Mouse (Mus musculus): Measurements from ENCODE around the gene Rnf152.

Rnf152 gene

DNA sequence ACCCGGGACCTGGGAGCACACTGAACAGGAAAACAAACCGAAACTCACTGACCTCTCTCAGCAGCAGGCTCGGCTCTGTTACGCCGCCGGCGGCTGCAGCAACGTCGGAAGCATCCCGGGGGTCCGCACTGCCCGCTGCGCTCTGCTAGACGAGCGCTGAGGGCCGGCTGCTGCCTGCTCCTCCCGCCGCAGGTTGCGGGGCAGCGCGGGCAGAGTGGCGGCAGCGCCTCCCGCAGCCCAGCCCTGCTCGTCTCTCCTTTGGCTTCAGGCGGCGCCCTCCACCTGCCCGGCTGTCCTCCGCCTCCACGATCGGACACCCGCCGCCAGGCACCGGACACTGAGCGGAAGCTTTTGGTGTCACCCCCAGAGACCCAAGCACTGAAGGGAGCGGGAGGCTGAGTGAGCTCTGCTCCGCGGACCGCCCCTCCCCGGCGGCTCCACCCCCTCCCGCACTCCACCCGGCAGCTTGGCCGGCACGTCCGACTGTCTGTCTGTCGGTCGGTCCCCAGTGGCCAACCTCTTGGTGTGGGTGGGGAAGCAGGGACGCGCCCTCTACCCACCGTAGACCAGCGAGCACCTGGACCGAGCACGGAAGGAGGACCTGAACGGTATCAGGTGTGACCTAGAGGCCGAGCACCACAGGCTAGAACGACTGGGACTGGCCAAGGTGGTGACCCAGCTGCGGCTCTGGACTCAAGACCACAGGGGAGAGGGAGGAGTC, at the start of gene Rnf152:
Gene Rnf152, minus strand, starts transcription at position 420 of the 721 bp plus-strand sequence.
- no peak for DNase-seq (ENCODE audit: low spot score)

GRCm38 (mm10) chr1:105402853-105403252, 46.3 kb upstream of the Rnf152 start:
- DNase-seq (ENCODE audit: low spot score): no peak

- DNase-seq (ENCODE audit: low spot score): no peak
Measured at GRCm38 (mm10) chr1:105384141-105384937, 27.8 kb upstream of the Rnf152 start.

GRCm38 (mm10) chr1:105377546-105377945, 21.0 kb upstream of the Rnf152 start:
- no peak for DNase-seq (ENCODE audit: low spot score)

- DNase-seq (ENCODE audit: low spot score): no peak
Measured at GRCm38 (mm10) chr1:105374618-105375017, 18.1 kb upstream of the Rnf152 start.

DNA sequence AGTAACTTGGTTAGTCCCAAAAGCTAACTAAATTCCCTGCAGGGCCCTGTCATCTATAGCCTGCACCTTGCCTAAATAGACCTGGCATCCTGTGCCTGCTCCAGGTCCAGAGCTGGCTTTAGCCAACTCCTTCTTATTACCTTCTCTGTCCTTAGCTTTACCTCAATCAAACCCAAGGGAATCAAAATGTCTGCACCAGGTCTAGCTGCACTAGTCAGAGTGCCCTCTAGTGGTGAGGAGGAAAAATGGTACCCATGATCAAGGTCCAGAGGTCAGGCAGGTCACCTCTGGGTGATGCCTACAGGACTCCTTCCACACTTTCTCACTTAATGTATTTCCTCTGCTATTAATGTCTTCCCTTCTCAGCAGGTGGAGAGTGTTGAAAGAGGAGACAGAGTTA, 6.2 kb upstream of the Rnf152 start:
- DNase-seq (ENCODE audit: low spot score): no peak

GRCm38 (mm10) chr1:105358896-105359295, 2.4 kb upstream of the Rnf152 start:
- no peak for DNase-seq (ENCODE audit: low spot score)

GRCm38 (mm10) chr1:105355910-105356290, 610 bp downstream of the Rnf152 start:
- no peak for DNase-seq (ENCODE audit: low spot score)

DNA sequence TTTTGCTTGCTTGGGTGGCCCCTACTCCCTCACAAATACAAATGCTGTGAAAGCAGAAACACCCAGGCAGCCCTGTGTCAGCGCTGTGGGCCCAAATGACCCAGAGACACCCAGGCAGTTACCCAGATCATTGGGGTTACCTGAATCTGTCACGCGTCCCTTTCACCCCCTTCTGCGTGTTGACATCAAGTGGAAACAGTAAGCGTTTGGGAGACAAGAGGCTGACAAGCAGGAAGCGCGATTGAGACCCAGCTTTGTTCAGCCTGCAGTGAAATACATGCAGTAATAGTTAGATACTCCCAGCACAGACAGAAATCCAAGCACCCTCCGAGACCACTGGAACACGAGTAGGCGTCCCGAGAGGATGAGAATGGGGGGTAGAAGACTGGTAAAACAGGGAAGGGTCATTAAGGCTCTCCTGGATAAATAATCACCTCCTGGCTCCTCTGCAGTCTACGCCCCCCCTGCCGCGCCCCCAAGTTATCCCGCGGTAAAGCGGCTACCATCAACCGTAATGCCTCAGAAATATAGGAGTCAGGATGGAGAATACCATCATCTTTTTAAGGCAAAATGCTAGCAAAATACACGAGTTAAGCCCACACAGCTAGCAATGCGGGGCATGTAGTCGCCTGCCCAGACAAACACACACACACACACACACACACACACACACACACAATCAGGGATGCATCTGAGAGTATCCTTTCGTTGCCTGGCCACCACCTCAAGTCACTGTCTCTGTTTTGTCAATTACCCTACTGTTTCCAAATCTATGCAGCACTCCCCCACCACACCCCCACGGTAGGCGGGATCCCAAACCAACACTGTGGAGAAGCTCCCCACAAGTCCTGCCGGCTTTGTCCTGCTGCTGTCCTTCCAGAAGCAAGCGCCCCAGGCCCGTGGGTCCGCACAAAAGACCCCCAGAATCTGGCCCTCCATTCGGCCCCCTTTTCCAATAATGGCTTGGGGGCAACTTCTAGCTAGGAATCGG, 1.3 kb downstream of the Rnf152 start:
- DNase-seq (ENCODE audit: low spot score): no peak

DNA sequence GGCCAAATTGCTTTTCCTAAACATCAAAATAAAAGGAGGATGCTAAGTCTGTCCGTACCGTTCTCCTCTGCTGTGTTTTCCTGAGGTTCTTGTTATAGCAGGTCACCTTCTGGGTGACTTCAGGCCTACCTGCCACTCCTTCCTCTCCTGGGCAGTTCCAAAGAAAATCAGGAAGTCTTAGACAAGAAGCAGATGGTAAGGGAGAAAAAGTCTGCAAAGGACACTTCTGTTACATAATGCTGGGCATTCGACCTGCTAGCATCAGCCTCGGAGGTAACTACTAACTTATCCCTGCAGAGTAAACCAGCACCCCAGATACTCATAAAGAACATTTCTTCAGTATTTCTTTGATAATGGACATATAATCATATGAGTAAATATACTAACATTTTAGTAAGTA, 4.7 kb downstream of the Rnf152 start:
- no peak for DNase-seq (ENCODE audit: low spot score)

- DNase-seq (ENCODE audit: low spot score): no peak
Measured at GRCm38 (mm10) chr1:105342305-105342704, 14.2 kb downstream of the Rnf152 start.

DNA sequence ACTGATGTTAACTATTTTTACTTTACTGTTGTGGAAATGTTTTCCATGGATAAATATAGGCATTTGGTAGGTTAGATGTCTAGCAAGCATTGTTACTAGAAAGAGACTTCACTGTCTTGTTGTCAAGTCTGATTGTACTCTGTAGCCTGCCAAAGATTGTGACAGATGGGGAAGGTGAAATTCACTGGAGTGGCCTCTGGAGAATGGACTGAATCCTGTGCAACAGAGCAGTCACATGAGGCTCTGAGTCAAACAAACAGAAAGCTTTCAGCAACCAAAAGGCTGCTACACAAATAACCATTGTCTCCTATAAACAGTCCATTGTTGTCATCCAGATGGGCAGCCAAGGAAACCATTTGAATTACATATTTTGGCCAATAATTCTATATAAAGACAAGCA, 15.6 kb downstream of the Rnf152 start:
- DNase-seq (ENCODE audit: low spot score): no peak

DNA sequence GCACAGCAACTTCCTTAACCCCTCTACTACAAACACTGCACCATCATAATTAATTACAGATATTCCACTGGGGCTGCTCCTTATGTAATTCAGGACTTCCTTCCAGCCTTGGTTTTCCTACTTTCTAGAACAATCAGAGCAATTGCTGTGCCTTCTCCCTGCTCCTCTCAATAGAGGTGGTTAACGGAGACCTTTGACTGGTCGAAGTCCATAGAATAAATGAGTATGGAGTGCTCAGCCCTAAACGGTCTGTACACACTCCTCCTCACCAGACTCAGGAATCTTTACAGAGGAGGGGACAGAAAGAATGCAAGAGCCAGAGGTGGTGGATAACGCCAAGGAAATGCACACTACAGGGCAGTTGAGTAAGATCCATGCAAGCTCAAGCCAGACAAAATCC, 19.1 kb downstream of the Rnf152 start:
- DNase-seq (ENCODE audit: low spot score): no peak

GRCm38 (mm10) chr1:105336096-105336495, 20.4 kb downstream of the Rnf152 start:
- no peak for DNase-seq (ENCODE audit: low spot score)

DNA sequence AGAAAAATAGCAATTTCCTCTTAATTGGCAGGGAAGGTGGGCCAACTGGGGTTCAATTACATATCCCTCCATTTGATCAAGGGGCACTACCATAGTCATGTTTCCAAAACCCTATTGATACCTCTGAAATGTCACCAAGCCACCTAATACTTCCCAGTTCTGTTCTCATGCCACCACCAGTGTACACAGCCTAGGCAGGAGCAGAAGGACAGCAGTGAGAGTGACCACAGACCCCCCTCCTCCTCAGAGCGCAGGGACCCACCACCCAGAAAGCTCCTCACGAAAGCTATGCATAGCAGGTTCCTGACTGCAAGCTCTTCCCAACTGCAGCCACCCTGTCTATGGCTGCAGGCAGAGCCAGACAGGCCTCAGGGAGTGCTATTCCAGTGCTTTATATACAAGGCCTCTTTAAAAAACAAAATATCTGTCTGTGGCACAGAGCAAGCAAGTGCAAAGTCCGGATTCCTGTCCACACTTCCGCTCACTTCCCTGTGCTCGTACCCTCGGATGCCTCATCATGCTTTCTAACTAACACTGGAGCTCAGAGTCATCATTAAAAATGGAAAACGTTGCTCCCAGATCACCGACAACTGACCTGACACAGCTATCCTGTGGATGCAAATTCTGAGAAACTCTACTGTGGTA, 24.3 kb downstream of the Rnf152 start:
- no peak for DNase-seq (ENCODE audit: low spot score)

DNA sequence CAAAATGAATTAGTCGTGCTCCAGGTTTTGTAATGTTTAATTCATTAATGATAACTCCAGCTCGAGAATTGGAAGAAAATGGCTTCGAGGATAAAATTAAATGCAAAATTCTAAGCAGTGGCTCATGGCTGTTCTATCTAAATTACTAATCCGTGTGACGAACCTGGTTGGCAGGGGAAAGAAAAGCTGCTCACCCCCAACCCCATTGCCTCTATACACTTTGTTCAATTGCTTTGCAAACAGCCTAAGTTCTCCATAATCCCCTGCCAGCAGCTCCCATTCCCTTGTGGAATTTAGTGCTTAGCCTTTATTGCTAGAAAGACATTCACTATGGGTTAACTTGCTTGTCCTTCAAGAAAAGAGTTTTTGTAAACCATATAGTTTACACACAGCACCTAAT, 24.9 kb downstream of the Rnf152 start:
- no peak for DNase-seq (ENCODE audit: low spot score)

GRCm38 (mm10) chr1:105330581-105331320, 25.8 kb downstream of the Rnf152 start:
- no peak for DNase-seq (ENCODE audit: low spot score)

- DNase-seq (ENCODE audit: low spot score): no peak
Measured at GRCm38 (mm10) chr1:105327789-105328188, 28.7 kb downstream of the Rnf152 start.

GRCm38 (mm10) chr1:105324636-105325035, 31.9 kb downstream of the Rnf152 start:
- no peak for DNase-seq (ENCODE audit: low spot score)

DNA sequence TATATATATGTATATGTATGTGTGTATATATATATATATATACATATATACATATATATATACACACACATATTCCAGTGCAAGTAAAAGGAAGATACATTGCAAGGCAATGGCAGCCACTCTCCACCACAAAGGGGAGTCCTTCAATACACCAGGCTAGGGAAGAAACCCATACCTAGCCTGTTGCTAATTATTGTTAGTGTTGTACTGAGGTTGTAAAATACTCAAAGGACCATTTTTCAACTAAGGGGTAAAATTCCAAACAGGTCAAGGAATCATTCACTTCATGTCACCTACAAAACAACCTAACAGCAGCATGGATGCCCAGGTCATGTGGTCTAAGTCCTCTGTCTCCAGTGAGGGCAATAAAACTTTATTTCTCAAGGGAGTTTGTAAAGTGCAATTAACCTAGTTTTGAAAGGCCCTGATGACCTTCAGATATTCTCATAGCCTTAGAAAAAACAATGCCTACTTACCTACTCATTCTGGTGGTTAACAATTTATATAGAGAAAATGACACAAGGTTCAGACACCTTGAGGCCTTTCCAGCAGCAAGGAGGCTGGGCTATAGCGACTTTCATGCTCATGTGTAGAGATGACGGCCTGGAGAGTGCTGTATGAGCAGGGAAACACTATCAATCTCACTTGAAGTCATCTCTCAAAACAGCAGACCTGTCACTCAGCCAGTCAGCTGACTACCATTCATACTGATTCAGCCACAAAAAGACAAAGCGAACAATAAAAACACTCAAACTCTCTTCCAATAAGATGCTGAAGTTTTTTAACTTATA, 42.3 kb downstream of the Rnf152 start:
- DNase-seq (ENCODE audit: low spot score): no peak

Data from MN1 (cell line).